Mouse (Mus musculus) forebrain, embryonic 12.5 days (tissue): ENCODE measurements around the gene Rere. TPM values are rescaled to one million over a fixed set of nuclear protein-coding genes. Genes with fewer than 3 reads are reported as not detected.
A peak's percentile ranks its signal among the peaks of the same experiment; 100 is the strongest.
"Not testable (repeated sequence)": the region's sequence is repeated elsewhere in the genome, so short reads cannot be mapped to it uniquely, and the experiment has no call there.

Source experiments
- ATAC-seq: fragments of 200-750 bp; cut with Nextera tagmentation; 2 replicates; pipeline ENCODE4 v1.8.0; 2017; ENCODE audit warnings: moderate TSS enrichment; ENCODE audit not compliant: low FRiP score
- H3K27ac ChIP-seq: fragments of 300-500 bp; sonication (generic); 2 replicates; pipeline ENCODE4 v1.5.1; 2016; ENCODE audit warnings: mild to moderate bottlenecking
- H3K27me3 ChIP-seq: fragments of 300-500 bp; sonication (generic); 2 replicates; pipeline ENCODE4 v1.6.1; 2016; ENCODE audit warnings: mild to moderate bottlenecking
- H3K36me3 ChIP-seq: fragments of 300-500 bp; sonication (generic); replicated peaks from 2 replicates; pipeline ENCODE4 v1.6.1; 2016; ENCODE audit warnings: mild to moderate bottlenecking
- H3K4me1 ChIP-seq: fragments of 300-500 bp; sonication (generic); 2 replicates; pipeline ENCODE4 v1.6.1; 2016
- H3K4me2 ChIP-seq: fragments of 300-500 bp; sonication (generic); 2 replicates; pipeline ENCODE4 v1.6.1; 2016; ENCODE audit warnings: mild to moderate bottlenecking, moderate library complexity
- H3K4me3 ChIP-seq: fragments of 300-500 bp; sonication (generic); replicated peaks from 2 replicates; pipeline ENCODE4 v1.5.1; 2016; ENCODE audit warnings: mild to moderate bottlenecking
- H3K9ac ChIP-seq: fragments of 300-500 bp; sonication (generic); 2 replicates; pipeline ENCODE4 v1.6.1; 2016; ENCODE audit warnings: mild to moderate bottlenecking
- H3K9me3 ChIP-seq: fragments of 300-500 bp; sonication (generic); 2 replicates; pipeline ENCODE4 v1.6.1; 2016
- WGBS: fragments of 180-500 bp; shearing (Covaris S2); methylation state at CpG from one replicate; pipeline ENCODE4 v1.1.7; 2016; 5-methylcytosine and 5-hydroxymethylcytosine counted together
- polyA plus RNA-seq: library from polyadenylated mRNA; unstranded; fragments of >200 nt; fragmentation: Nextera tagmentation; extraction: Ambion mirVana; gene quantifications from 2 replicates; pipeline ENCODE4 v1.2.1, GENCODE M21; 2016

Gene Rere
- polyA plus RNA-seq, 1 experiment from 2014 or later = 44.4 TPM

GRCm38 (mm10) chr4:150546296-150546695 lies 264.9 kb downstream of the Rere start:
- H3K4me2 ChIP-seq, H3K27me3 ChIP-seq, ATAC-seq, H3K4me3 ChIP-seq, H3K9me3 ChIP-seq, H3K9ac ChIP-seq, H3K4me1 ChIP-seq, H3K27ac ChIP-seq: not testable (repeated sequence)
- 96% methylated on average over 4 of the region's 4 CpGs for WGBS
- H3K36me3 ChIP-seq = peaks cover 20% of the 10 kb centered on the region

- no peaks in the 10 kb centered on the region for H3K9me3 ChIP-seq
- peaks cover under 1% of the 10 kb centered on the region; the same call in 1 of the 2 replicates for H3K4me1 ChIP-seq
- WGBS = 94% methylated on average over 9 of the region's 9 CpGs
- no peak overlapping the region for H3K27ac ChIP-seq
- H3K4me2 ChIP-seq = no peak overlapping the region
- H3K27me3 ChIP-seq = no peaks in the 10 kb centered on the region
- no peak overlapping the region for H3K4me3 ChIP-seq
- no peak for ATAC-seq
- no peak overlapping the region for H3K9ac ChIP-seq
- peaks cover 20% of the 10 kb centered on the region for H3K36me3 ChIP-seq
Measured at GRCm38 (mm10) chr4:150549393-150549792, 267.9 kb downstream of the Rere start.

DNA sequence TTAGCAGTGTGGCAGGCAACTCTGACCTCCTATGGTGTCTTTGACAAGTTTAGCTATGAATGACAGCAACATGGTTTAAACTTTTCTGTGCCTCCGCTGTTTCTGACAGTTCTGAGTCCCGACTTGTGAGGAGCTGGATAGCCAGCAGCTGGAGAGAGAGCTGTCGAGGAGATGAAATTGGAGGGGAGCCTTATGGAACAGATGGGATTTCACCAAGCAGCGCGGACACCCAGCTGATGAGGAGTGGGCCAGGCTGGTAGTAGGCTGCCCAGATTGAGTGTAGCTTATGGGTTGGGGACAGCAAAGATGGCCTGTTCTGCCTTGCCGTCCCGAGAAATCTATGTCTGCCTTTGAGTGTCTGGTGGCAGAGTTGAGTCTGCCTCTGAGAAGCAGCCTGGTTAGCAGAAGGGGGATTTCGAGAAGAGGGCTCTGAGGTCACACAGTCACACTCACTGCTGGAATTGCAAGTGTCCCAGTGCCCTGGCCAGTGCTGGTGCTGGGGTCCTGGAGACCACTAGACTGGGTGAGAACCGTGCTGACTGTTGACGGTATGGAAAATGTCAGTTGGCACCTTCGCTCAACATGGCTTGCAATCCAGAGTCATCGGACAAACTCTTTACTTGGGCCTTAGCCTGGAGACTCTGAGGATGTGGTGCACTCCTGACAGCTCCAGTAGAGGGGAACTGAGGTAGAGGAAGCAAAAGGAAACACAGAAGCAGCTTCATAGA lies 268.7 kb downstream of the Rere start:
- H3K4me1 ChIP-seq = no peaks in the 10 kb centered on the region; the same call in 1 of the 2 replicates
- H3K9ac ChIP-seq = no peak overlapping the region
- no peak for ATAC-seq
- H3K27me3 ChIP-seq = no peaks in the 10 kb centered on the region
- H3K9me3 ChIP-seq = no peaks in the 10 kb centered on the region
- H3K4me2 ChIP-seq = no peak overlapping the region
- no peak overlapping the region for H3K4me3 ChIP-seq
- no peak overlapping the region for H3K27ac ChIP-seq
- H3K36me3 ChIP-seq = peaks cover 26% of the 10 kb centered on the region
- 92% methylated on average over 12 of the region's 12 CpGs for WGBS

DNA sequence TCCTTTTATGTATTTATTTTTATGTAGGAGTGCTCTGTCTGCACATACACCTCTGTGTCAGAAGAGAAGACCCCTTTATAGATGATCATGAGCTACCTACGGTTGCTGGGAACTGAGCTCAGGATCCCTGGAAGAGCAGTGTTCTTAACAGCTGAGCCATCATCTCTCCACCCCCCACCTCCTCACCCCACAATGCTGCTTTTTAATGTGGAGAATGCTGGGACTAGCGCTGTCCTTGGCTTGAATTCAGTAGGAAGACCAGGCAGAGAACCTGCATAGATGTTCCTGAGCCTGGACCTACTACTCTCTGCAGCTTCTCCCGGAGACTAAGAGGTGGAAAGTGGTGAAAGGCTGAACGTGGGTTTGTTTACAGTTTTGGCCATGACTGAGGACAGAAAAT lies 269.9 kb downstream of the Rere start:
- no peak for ATAC-seq
- H3K27ac ChIP-seq = no peak overlapping the region
- no peaks in the 10 kb centered on the region for H3K27me3 ChIP-seq
- peaks cover 10% of the 10 kb centered on the region for H3K4me1 ChIP-seq
- no peak overlapping the region for H3K9ac ChIP-seq
- WGBS = 93% methylated on average over 4 of the region's 4 CpGs
- no peaks in the 10 kb centered on the region for H3K9me3 ChIP-seq
- peaks cover 21% of the 10 kb centered on the region for H3K36me3 ChIP-seq
- H3K4me3 ChIP-seq = no peak overlapping the region
- H3K4me2 ChIP-seq = no peak overlapping the region

DNA sequence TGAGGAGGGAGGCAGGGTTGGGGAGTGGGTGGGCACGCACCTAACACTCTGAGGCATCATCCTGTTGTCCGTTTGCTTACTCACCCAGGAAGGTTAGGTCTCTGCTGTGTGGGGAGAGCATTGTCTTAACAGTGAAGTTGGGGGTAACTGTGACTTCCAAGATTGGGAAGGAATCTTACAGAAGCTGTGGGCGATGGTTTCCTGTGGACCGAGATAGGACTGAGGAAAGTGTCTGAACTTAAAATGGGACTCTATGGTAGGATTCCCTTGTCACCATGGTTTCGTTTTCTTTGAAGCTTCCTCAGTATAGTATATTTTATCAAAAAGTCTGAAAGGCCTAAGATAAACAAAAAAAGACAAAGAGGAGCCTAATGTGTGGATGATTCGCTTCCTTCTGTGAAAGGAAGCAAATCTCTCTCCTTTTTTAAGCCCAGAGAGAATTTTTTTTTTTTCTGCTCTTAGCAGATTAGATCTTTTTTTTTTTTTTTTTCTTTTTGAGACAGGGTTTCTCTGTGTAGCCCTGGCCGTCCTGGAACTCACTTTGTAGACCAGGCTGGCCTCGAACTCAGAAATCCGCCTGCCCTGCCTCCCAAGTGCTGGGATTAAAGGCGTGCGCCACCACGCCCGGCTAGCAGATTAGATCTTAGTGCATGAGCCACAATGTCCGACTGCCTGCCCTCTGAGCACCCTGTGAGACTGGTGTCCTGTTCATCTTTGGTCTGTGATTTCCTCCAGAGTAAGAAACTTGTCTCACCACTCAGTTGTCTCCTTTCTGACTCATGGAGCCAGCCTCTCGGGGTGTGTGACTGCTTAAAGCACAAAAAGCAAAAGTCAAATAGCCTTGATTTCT lies 271.5 kb downstream of the Rere start:
- Histone ChIP-seq H3K9me3 (no peaks in the 10 kb centered on the region), H3K36me3 (peaks cover 19% of the 10 kb centered on the region), H3K4me1 (peaks cover 24% of the 10 kb centered on the region), H3K4me3 (no peak overlapping the region), H3K27ac (no peak overlapping the region), H3K4me2 (no peak overlapping the region), H3K9ac (no peak overlapping the region), H3K27me3 (no peaks in the 10 kb centered on the region)
- WGBS = 91% methylated on average over 15 of the region's 15 CpGs
- ATAC-seq = no peak

DNA sequence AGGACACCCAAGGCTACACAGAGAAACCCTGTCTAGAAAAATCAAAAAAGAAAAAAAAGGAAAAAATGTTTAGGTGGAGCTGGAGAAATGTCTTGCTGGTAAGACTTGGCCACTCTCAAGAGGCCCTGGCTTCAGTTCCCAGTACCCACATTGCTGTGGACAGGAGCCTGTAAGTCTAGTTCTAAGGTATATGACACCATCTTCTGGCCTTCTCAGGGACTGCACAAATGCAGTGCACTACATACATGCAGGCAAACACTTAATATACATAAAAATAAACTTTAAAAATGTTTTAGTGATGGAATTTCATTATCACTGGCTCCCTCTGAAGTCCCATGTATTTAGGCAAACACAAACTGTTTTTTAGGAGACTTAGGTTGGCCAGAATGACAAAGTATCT lies 274.3 kb downstream of the Rere start:
- Histone ChIP-seq H3K9me3 (no peaks in the 10 kb centered on the region), H3K27ac (peak overlapping the region; percentile 90; the same call in 1 of the 2 replicates), H3K4me1 (peaks cover 25% of the 10 kb centered on the region), H3K4me3 (no peak overlapping the region), H3K4me2 (0 out of 2 replicates have a peak overlapping the region, but pooled peaks have one; percentile 31), H3K36me3 (peaks cover 9% of the 10 kb centered on the region; the same call in 1 of the 2 replicates), H3K27me3 (no peaks in the 10 kb centered on the region), H3K9ac (no peak overlapping the region)
- no peak for ATAC-seq

DNA sequence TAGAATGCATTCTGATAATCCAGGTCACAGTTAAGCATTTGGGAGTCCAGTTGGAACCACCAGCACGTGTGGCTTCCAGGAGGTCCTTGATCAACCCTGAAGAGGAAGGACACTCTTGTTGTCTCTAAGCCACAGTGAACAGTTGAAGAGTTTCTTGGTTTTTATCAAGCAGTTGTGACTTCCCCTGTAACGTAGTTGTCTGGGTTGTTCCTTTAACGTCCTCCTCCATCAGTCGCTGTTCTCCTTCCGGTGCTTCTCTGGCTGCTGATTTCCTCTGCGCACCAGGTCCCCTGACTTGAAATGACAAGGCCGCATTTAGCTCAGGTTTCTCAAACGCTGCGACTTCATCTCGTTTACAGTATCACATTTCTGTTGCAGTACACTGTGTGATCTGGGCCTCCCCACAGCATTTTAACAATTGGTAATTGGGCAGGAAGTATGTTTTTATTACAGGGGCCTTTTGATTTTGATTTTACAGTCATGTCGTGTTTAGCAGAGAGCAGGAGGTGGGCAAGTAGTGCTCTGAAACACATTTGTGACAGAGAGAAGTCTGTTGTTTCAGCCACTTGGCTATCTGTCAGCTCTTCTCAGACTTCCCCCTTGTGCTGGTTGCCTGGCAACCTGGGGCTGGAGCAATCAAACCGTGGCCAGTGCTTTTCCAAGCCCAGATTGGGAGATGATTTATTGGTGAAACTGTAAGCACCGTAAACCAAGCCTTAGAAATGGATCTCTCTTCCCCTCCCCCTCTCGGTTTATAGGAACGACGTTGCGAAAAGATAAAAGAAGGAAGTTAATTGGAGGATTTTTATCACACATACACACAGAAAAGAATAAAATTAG lies 275.2 kb downstream of the Rere start:
- H3K4me2 ChIP-seq = peak overlapping the region; percentile 31

GRCm38 (mm10) chr4:150557289-150557688 lies 275.8 kb downstream of the Rere start:
- not testable (repeated sequence) for H3K4me3 ChIP-seq, ATAC-seq, H3K9me3 ChIP-seq, H3K27me3 ChIP-seq, H3K4me2 ChIP-seq, H3K36me3 ChIP-seq, H3K9ac ChIP-seq
- Histone ChIP-seq H3K27ac (peak overlapping the region; percentile 74), H3K4me1 (peaks cover 25% of the 10 kb centered on the region)
- 70% methylated on average over 3 of the region's 3 CpGs for WGBS

More for the DNA sequence above, 275.2 kb downstream of the Rere start:
- peaks cover 25% of the 10 kb centered on the region for H3K4me1 ChIP-seq
- peaks cover 9% of the 10 kb centered on the region; the same call in 1 of the 2 replicates for H3K36me3 ChIP-seq
- peak; percentile 85 for ATAC-seq
- WGBS = 42% methylated on average over 17 of the region's 17 CpGs
- peak overlapping the region; percentile 90 for H3K27ac ChIP-seq
- 0 out of 2 replicates have a peak overlapping the region, but pooled peaks have one; percentile 17 for H3K9ac ChIP-seq
- no peaks in the 10 kb centered on the region for H3K9me3 ChIP-seq
- no peak overlapping the region for H3K4me3 ChIP-seq
- no peaks in the 10 kb centered on the region for H3K27me3 ChIP-seq

- Histone ChIP-seq H3K27me3 (no peaks in the 10 kb centered on the region), H3K4me2 (no peak overlapping the region), H3K27ac (no peak overlapping the region), H3K9me3 (no peaks in the 10 kb centered on the region), H3K9ac (no peak overlapping the region), H3K4me1 (peaks cover 31% of the 10 kb centered on the region), H3K36me3 (peaks cover 9% of the 10 kb centered on the region; the same call in 1 of the 2 replicates), H3K4me3 (no peak overlapping the region)
- no peak for ATAC-seq
- WGBS = 70% methylated on average over 1 of the region's 1 CpGs
Measured at GRCm38 (mm10) chr4:150557976-150558375, 276.5 kb downstream of the Rere start.

GRCm38 (mm10) chr4:150559514-150559913 lies 278.1 kb downstream of the Rere start:
- 86% methylated on average over 3 of the region's 3 CpGs for WGBS
- H3K9ac ChIP-seq = no peak overlapping the region
- peaks cover 9% of the 10 kb centered on the region; the same call in 1 of the 2 replicates for H3K36me3 ChIP-seq
- H3K27me3 ChIP-seq = no peaks in the 10 kb centered on the region
- no peak overlapping the region for H3K4me2 ChIP-seq
- no peak for ATAC-seq
- H3K9me3 ChIP-seq = no peaks in the 10 kb centered on the region
- H3K4me3 ChIP-seq = no peak overlapping the region
- peaks cover 39% of the 10 kb centered on the region for H3K4me1 ChIP-seq
- H3K27ac ChIP-seq = no peak overlapping the region

DNA sequence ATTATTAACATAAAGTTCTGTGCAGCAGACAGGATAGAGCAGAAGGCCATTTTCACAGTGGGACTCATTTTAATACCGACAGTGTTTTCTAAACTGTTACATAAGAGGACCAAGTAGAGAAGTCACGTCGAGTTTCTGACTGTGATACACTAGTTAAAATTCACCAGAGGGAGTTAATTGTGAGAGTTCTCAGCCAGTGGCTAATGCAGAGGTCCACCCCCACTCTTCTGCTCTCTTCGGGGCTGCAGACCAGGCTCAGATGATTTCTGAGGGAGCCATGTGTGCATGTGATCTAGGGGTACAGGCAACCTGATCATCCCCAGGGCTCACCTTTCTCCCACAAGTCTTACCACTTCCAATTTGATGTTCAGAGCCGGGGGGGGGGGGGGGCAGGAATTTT lies 281.8 kb downstream of the Rere start:
- ATAC-seq = no peak
- Histone ChIP-seq H3K9ac (no peak overlapping the region), H3K27me3 (no peaks in the 10 kb centered on the region), H3K9me3 (no peaks in the 10 kb centered on the region), H3K4me2 (no peak overlapping the region), H3K36me3 (no peaks in the 10 kb centered on the region), H3K4me3 (no peak overlapping the region), H3K4me1 (peaks cover 21% of the 10 kb centered on the region), H3K27ac (no peak overlapping the region)
- 44% methylated on average over 5 of the region's 5 CpGs for WGBS

DNA sequence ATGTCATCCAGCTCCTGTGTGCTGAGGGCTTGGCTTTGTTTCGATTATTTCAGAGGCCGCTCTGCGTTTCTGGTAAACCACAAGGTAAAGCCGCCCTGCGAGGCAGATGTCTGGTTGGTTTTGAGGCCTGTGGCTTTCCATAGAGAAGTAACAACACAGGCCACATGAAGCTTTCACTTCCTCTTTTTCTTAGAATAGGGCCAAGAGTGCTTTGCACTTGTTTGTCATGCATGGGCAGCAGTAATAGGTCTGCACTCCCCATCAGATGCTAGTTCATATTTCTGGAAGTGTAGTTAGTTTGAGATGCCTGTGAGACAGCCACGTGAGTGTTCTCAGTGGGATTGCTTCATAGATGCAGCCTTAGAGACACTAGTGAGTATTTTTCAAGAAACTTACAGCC lies 284.7 kb downstream of the Rere start:
- H3K27ac ChIP-seq = no peak overlapping the region
- 91% methylated on average over 6 of the region's 6 CpGs for WGBS
- no peaks in the 10 kb centered on the region for H3K9me3 ChIP-seq
- ATAC-seq = no peak
- H3K9ac ChIP-seq = no peak overlapping the region
- no peak overlapping the region for H3K4me2 ChIP-seq
- H3K4me1 ChIP-seq = peaks cover 43% of the 10 kb centered on the region
- H3K4me3 ChIP-seq = no peak overlapping the region
- no peaks in the 10 kb centered on the region for H3K27me3 ChIP-seq
- no peaks in the 10 kb centered on the region for H3K36me3 ChIP-seq
